In genomic region chr4:117427540-117427939, GRCm38 (mm10) we compare ENCODE assay signal across 15 mouse cellular contexts.
DNase-seq lines count a peak whose midpoint lies in the region; ATAC-seq and TF ChIP-seq lines count a peak whose summit lies in the region.
"Had no signal": no experiment of that assay in that cellular context is flagged by ENCODE, and none has a peak within 500 bp of the region (broad histone marks: within the 10 kb centered on the region; RNA-seq: fewer than 3 reads in every experiment).

No protein-coding gene starts in this region.

- peak; percentile 71; the same call in 1 of the 2 replicates for ATAC-seq in kidney, embryonic 15.5 days (replicated peaks; ENCODE audit: low FRiP score)
- ATAC-seq in limb, embryonic 13.5 days (ENCODE audit: low FRiP score, low read depth): no peak
- ATAC-seq: CD4-positive, CD25-positive, alpha-beta regulatory T cell, adult 4 months had no signal

- TF ChIP-seq POLR2A in cerebellum, adult 2 months (IDR thresholded peaks at IDR 0.05; ENCODE audit: borderline replicate concordance, insufficient read depth, low read length): no peak

- no peak for DNase-seq in kidney, postnatal 14 days
- peak; percentile 99 for DNase-seq in MEL-GATA-1-ER (ENCODE audit: extremely low read depth, low read depth)
- peak; percentile 17 to 27 for DNase-seq in monocyte, adult 2 months (ENCODE audit: low read depth in 1 of 2, low spot score in 2 of 2)
- DNase-seq in urinary bladder, postnatal 10 days (ENCODE audit: low spot score): no peak
- DNase-seq in cerebellum, adult 2 months: no peak
- no peak for DNase-seq in left cerebral cortex, adult 9 months (ENCODE audit: low spot score in 2 of 2)
- DNase-seq: adrenal gland, adult 8-10 months; cerebellum, adult 9-10 months; thymus, adult 2 months had no signal

- no peaks in the 10 kb centered on the region for H3K9me3 ChIP-seq in kidney, embryonic 15.5 days (replicated peaks)
- H3K9me3 ChIP-seq in limb, embryonic 13.5 days: no peaks in the 10 kb centered on the region
- H3K9me3 ChIP-seq: embryonic facial prominence, embryonic 13.5 days; hindbrain, embryonic 12.5 days had no signal

- 24% methylated on average over 12 of the region's 12 CpGs for WGBS in kidney, embryonic 15.5 days
- 15% methylated on average over 12 of the region's 12 CpGs for WGBS in limb, embryonic 13.5 days
- WGBS in cerebellum, adult 2 months: 82% methylated on average over 12 of the region's 12 CpGs

- no peak overlapping the region for H3K4me3 ChIP-seq in kidney, embryonic 15.5 days (replicated peaks)
- H3K4me3 ChIP-seq in limb, embryonic 13.5 days: no peak overlapping the region
- H3K4me3 ChIP-seq in cerebellum, adult 2 months (replicated peaks; ENCODE audit: insufficient read depth, low read depth, low read length): no peak overlapping the region
- H3K4me3 ChIP-seq: embryonic facial prominence, embryonic 13.5 days; hindbrain, embryonic 12.5 days had no signal

- H3K36me3 ChIP-seq in kidney, embryonic 15.5 days: no peaks in the 10 kb centered on the region
- no peaks in the 10 kb centered on the region for H3K36me3 ChIP-seq in limb, embryonic 13.5 days
- H3K36me3 ChIP-seq: embryonic facial prominence, embryonic 13.5 days; hindbrain, embryonic 12.5 days had no signal

- no peak overlapping the region for H3K27ac ChIP-seq in kidney, embryonic 15.5 days
- H3K27ac ChIP-seq in limb, embryonic 13.5 days: no peak overlapping the region
- no peak overlapping the region for H3K27ac ChIP-seq in cerebellum, adult 2 months (ENCODE audit: insufficient read depth, low read length)
- H3K27ac ChIP-seq: embryonic facial prominence, embryonic 13.5 days; hindbrain, embryonic 12.5 days; macrophage had no signal

- H3K4me2 ChIP-seq in kidney, embryonic 15.5 days: peak overlapping the region; percentile 7; the same call in 1 of the 2 replicates
- H3K4me2 ChIP-seq in limb, embryonic 13.5 days (replicated peaks): peak overlapping the region; percentile 19; the same call in 1 of the 2 replicates
- H3K4me2 ChIP-seq: embryonic facial prominence, embryonic 13.5 days; hindbrain, embryonic 12.5 days had no signal

- H3K27me3 ChIP-seq in kidney, embryonic 15.5 days: peaks cover 70% of the 10 kb centered on the region
- peaks cover 38% of the 10 kb centered on the region for H3K27me3 ChIP-seq in limb, embryonic 13.5 days
- H3K27me3 ChIP-seq in cerebellum, adult 2 months (ENCODE audit: control insufficient read depth, insufficient read depth, low read length): no peaks in the 10 kb centered on the region; the same call in 1 of the 2 replicates

- H3K4me1 ChIP-seq in kidney, embryonic 15.5 days: peaks cover 11% of the 10 kb centered on the region
- peaks cover 35% of the 10 kb centered on the region for H3K4me1 ChIP-seq in limb, embryonic 13.5 days
- H3K4me1 ChIP-seq in cerebellum, adult 2 months (ENCODE audit: control insufficient read depth, insufficient read depth, low read length): no peaks in the 10 kb centered on the region
- H3K4me1 ChIP-seq: embryonic facial prominence, embryonic 13.5 days had no signal

- TF ChIP-seq CTCF in cerebellum, adult 2 months (IDR thresholded peaks at IDR 0.05; ENCODE audit: borderline replicate concordance, insufficient read depth, low read depth, low read length): no peak

- no peak overlapping the region for H3K9ac ChIP-seq in kidney, embryonic 15.5 days
- no peak overlapping the region; the same call in 1 of the 2 replicates for H3K9ac ChIP-seq in limb, embryonic 13.5 days
- H3K9ac ChIP-seq: embryonic facial prominence, embryonic 13.5 days; hindbrain, embryonic 12.5 days had no signal

Comparison
In these comparisons a context has a peak if more than half of its experiments do, and no peak if none do; other contexts are left out.
1. DNase-seq: peak in MEL-GATA-1-ER (single experiment) and monocyte, adult 2 months (2 of 2); none in kidney, postnatal 14 days (single experiment), urinary bladder, postnatal 10 days (single experiment), cerebellum, adult 2 months (0 of 2) and left cerebral cortex, adult 9 months (0 of 2).